Mouse (Mus musculus) gastrocnemius, postnatal 36 days (tissue): ENCODE results near the gene Ccdc170. TPM values are rescaled to one million over a fixed set of nuclear protein-coding genes. Genes with fewer than 3 reads are reported as not detected.
A peak's percentile ranks its signal among the peaks of the same experiment; 100 is the strongest.

Source experiments
- DNase-seq, 2 experiments: peaks; one replicate each; pipeline ENCODE4 v3.0.0; 2022
- intact Hi-C: fragments of 180-260 bp; cut with DNase I; formaldehyde crosslinking; loops from one replicate; pipeline ENCODE4 v1.15.1; 2025
- total RNA-seq, 2 experiments: library from RNA; stranded (reverse); gene quantifications; 2 replicates each; pipeline ENCODE4 v1.2.3; 2021

Ccdc170 gene
- total RNA-seq, 2 experiments from 2014 or later: 0.27 to 0.59 TPM

DNA sequence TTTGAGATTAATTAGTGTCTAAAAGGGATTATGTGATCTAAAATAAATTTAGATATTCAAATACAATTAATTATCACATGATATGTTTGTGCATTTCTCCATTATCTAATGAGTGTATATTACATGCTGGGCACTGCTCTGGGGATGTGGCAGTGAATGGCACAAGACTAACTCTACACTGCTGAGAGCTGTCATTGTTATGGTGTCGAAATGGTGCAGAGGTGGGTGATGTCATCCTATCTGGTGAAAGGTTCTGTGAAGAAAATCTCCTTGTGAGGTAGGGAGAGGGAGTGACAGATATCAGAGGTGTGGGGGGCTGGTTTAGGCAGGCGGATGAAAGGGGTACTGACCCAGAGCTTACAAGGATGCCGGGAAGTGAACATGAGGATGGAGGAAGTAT, 37.3 kb downstream of the Ccdc170 start:
- DNase-seq: no peak
- intact Hi-C loops: no loop called here

DNA sequence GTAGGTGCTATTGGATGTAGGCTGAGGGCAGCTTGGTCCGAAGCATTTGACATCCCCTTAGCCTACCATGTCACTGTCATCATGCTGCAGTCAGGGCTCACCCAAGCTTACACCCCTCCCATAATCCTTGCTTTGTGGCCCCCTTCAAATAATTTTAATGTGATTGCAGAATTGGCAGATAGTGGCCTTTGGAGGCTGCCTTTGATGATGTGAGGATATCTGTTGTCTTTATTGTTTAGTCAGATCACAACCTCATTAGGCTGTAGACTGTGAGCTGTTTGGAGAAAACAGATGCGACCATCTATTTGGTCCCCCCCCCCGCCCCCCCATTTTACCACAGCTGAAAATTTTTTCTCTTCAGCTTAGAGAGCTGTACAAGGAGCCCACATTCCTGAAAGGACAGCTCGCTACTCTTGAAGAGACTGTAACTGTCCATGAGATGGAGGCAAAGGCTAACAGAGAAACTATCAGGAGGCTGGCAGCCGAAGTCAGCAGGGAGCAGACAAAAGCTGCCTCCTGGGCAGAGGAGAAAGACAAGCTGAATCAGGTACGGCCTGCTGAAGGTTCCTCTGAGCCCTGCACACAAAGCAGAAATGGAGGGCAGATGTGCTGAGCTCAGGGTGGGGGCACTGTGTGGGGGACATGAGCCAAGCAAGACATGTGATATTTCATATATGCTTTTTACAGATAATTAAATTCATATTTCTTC, 38.2 kb downstream of the Ccdc170 start:
- DNase-seq: no peak
- intact Hi-C loops: no loop called here

GRCm38 (mm10) chr10:4522116-4522515, 39.8 kb downstream of the Ccdc170 start:
- intact Hi-C loops: no loop called here
- no peak for DNase-seq

- intact Hi-C loops: no loop called here
- no peak for DNase-seq
Observed at GRCm38 (mm10) chr10:4523078-4523477, 40.8 kb downstream of the Ccdc170 start.

DNA sequence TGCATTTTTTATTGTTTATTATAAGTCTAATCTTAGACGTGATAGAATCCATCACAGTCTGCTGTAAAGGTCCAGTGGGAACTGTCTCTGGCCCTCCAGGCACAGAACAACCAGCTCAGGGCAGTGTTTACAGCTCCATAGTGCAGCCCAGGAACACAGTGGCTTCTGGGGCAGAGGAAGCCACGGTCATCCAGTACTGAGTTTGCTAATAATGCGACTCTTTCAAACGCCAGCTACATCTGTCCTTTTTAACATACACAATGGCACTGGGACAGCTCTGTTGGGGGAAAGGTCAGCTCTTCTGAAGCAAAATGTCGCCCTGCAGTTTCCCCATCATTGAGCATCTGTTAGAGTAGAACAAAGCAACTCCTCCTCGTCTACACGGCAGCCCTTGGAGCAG, 45.7 kb downstream of the Ccdc170 start:
- intact Hi-C loops: no loop called here
- DNase-seq: no peak

- intact Hi-C loops: no loop called here
- DNase-seq: no peak
Observed at GRCm38 (mm10) chr10:4530638-4531235, 48.4 kb downstream of the Ccdc170 start.

- DNase-seq: no peak
Observed at GRCm38 (mm10) chr10:4531933-4532332, 49.6 kb downstream of the Ccdc170 start.

DNA sequence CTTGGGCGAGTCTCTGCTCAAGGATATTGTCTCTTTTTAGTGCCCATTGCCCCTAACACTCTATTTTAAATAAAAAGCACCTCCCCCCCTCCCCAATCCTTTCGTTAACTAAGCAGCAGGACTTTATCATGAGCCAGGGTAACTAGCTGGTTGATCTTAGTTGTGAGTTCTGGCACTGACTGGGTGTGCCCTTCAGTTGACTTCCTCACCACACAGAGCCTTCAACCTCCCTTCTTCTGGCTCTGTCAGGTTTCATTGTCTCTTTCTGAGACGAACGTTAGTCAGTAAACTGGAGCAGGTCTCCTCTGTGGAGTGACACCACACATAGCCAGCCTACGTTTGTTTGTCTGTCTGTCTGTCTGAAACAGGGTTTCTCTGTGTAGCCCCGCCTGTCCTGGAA, 50.4 kb downstream of the Ccdc170 start:
- no peak for DNase-seq
- intact Hi-C loops: no loop called here

More at GRCm38 (mm10) chr10:4531933-4532332, 49.6 kb downstream of the Ccdc170 start:
- intact Hi-C loops: no loop called here

DNA sequence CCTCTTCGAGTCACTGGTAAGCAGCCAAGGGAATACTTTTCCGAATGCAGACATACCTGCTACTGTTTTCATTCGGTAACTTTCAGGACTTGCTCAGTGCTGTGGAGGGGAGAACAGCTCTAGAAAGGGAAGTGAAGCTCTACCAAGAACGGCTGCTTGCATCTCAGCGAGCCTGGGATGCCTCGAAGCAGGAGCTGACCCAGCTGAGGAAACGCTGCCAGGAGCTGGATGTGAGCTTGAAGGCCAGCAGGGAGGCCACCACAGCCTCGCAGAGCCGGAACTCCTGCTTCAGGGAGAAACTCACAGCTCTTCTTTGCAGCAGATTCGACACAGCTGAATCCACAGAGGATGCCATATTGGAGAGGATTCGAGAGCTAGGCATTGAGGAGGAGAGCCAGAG, 51.6 kb downstream of the Ccdc170 start:
- intact Hi-C loops: no loop called here
- DNase-seq: no peak

DNA sequence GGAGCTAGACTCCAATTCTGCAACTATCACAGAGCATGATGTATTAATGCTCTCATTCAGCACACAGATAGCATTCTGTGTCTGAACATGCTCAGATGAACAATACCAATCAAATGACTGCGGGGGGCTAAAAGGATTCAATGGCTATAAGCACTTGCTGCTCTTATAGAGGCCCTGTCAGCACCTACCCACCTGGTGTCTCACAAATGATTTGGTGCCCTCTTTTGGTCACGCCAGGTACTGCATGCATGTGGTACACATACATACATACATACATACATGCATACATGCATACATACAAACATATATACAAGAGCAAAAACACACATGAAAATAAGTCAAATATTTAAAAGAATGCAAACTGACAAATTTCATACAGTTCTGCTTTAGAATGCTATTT, 63.2 kb downstream of the Ccdc170 start:
- no peak for DNase-seq
- intact Hi-C loops: no loop called here

GRCm38 (mm10) chr10:4553442-4554119, 71.3 kb downstream of the Ccdc170 start:
- intact Hi-C loops: no loop called here
- peak; percentile 31 to 40 for DNase-seq

- intact Hi-C loops: no loop called here
Observed at GRCm38 (mm10) chr10:4556842-4557377, 74.6 kb downstream of the Ccdc170 start.

GRCm38 (mm10) chr10:4559132-4559531, 76.8 kb downstream of the Ccdc170 start:
- intact Hi-C loops: no loop called here
- no peak for DNase-seq

More at GRCm38 (mm10) chr10:4556842-4557377, 74.6 kb downstream of the Ccdc170 start:
- no peak for DNase-seq

GRCm38 (mm10) chr10:4565148-4565547, 82.8 kb downstream of the Ccdc170 start:
- intact Hi-C loops: no loop called here
- no peak for DNase-seq

DNA sequence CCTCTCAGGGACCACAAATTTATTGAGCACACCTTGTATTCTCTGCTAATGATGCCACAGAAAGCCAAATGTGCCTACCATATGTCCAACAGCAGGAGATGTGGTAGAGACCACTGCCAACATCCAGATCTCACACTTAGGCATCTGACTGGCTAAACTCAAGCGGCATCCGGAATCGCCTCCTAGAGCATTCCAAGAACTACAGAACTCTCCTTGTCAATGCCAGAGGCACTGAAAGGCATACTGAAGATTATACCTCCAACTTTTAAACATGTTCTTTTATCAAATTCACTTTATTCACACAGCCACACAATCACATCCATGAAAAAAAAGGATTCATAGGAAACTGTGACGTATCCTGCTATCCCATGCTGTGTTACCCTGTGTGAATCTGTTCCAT, 88.5 kb downstream of the Ccdc170 start:
- DNase-seq: no peak
- intact Hi-C loops: no loop called here

DNA sequence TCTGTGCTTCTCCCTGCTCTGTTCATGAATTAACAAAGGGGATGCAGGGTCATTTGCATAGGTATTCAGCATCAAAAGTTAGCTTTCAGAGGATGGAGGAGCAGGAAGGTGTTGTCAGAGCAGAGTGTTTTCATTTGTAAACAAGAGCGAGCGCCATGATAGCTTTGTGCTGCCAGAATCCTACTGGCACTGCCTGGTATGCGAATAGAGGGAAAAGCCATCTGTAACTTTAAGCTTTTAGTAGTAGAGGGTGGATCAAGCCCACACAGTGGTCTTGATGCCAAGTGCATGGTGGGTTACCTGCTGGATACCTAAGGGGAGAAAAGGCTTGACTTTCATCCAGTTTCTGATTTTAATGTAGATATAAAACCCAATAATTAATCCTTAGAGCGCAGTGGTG, 89.0 kb downstream of the Ccdc170 start:
- intact Hi-C loops: no loop called here
- DNase-seq: no peak

DNA sequence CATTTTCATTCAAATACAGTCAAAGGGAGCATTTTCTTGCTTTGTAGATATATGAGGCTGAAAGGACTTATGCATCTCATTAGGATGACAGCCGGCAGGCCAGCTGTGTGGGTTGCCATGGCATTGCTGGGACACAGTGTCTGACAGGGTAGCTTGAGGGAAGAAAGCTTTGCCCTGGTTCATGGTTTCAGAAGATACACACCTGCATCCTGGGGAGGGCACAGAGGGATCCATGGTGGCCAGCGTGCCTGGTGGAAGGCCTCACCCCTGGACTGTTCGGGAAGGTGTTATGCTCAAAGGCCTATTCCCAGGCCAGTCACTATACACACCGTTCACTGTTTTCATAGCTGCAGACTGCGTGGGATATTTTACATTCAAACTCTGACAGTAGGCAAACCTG, 99.6 kb downstream of the Ccdc170 start:
- no peak for DNase-seq
- intact Hi-C loops: no loop called here

DNA sequence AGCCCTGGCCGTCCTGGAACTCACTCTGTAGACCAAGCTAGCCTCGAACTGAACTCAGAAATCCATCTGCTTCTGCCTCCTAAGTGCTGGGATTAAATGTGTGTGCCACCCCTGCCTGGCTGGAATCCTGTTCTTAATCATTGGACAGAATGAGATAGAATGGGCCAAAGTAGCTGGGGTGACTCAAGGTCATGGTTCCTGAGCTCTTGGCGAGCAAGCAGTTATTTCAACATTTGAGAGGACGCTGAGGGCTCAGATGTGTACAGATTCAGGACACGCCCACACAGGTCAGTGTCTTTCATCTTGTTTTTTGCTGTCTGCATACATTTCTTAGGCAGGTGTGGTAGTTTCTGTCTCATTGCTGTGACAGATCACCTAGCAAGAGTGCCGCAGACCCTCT, 104.4 kb downstream of the Ccdc170 start:
- intact Hi-C loops: no loop called here
- DNase-seq: no peak

DNA sequence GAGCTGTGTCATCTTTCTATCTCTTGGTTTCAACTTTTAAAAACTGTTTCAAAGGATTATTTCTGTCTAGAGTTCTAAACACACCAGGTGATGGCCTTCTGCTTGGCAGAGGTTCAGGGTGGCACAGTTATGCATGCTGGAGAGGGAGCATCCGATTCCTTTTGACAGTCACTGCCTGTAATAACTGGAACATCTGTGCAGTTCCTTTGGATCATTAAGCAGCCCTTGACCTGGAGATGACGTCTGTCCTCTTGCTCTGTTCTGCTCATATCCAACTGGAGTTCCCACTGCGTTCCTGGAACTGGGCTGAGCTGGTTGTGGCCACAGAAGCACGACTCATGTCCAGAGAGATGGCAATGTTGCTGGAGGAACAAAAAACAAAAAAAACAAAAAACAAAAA, 107.3 kb downstream of the Ccdc170 start:
- intact Hi-C loops: no loop called here
- no peak for DNase-seq

- no peak for DNase-seq
- intact Hi-C loops: no loop called here
Observed at GRCm38 (mm10) chr10:4590956-4591355, 108.7 kb downstream of the Ccdc170 start.

GRCm38 (mm10) chr10:4593828-4594227, 111.5 kb downstream of the Ccdc170 start:
- DNase-seq: no peak
- intact Hi-C loops: no loop called here

DNA sequence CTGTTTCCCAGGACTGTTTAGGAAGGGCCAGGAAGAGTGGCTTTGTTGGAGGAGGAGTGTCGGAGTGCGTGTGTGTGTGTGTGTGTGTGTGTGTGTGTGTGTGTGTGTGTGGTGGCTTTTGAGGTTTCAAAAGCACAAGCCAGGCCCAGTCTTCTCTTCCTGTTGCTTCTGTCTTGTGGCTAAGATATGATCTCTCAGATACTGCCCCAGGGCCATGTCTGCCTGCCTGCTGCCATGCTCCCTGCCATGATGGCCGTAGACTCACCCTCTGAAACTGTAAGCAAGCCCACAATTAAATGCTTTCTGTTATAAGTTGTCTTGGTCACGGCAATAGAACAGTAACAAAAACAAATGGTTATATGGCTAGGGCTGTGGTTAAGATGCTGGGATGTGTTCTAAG, 114.9 kb downstream of the Ccdc170 start:
- no peak for DNase-seq
- intact Hi-C loops: no loop called here
